Mouse (Mus musculus): ENCODE measurements around the gene Fam107b. TPM values are rescaled to one million over a fixed set of nuclear protein-coding genes. Genes with fewer than 3 reads are reported as not detected.

Fam107b gene
- polyA plus RNA-seq, 1 experiment from 2014 or later: 56.7 TPM

DNA sequence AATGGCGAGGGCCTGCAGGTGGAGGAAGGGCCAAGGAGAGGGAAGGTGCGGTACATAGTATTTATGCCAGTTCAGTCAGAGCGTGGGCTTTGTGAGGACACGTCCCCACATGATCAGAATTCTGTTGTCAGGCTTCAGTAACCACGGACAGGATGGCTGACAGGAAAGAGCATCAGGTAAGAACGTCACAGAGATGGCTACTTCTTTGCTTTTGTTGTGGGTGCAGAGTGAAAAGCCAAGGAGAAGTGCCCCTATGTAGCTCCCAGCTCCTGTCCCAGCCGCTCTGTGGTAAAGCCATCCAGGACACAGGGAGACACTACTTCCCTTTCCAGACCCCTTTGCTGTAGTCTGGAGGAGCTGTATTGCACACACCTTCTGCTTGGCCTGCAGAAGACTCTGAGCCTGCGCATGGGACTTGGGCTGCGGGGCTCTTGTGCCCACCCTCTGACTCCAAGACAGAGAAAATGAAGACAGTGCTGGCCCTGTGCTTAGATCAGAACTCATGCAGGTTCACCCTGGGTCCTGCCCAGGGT lies 199.6 kb downstream of the Fam107b start:
- Histone ChIP-seq H3K4me3 (ENCODE audit: low read depth, low read length) (no peak overlapping the region), H3K9me3 (ENCODE audit: control insufficient read depth, low read length) (no peaks in the 10 kb centered on the region), H3K9ac (ENCODE audit: low read length) (no peak overlapping the region), H3K4me2 (ENCODE audit: low read depth, low read length, severe bottlenecking) (no peak overlapping the region), H3K36me3 (ENCODE audit: control insufficient read depth, insufficient read depth, low read length) (no peaks in the 10 kb centered on the region), H3K27me3 (ENCODE audit: control insufficient read depth, insufficient read depth, low read length) (no peaks in the 10 kb centered on the region), H3K4me1 (replicated peaks; ENCODE audit: control insufficient read depth, insufficient read depth, low read length) (no peaks in the 10 kb centered on the region), H3K27ac (ENCODE audit: low read depth, low read length) (no peak overlapping the region)
- ATAC-seq (replicated peaks; ENCODE audit: low FRiP score): no peak
- DNase-seq (ENCODE audit: low spot score): no peak
- WGBS: 85% methylated on average over 9 of the region's 9 CpGs

DNA sequence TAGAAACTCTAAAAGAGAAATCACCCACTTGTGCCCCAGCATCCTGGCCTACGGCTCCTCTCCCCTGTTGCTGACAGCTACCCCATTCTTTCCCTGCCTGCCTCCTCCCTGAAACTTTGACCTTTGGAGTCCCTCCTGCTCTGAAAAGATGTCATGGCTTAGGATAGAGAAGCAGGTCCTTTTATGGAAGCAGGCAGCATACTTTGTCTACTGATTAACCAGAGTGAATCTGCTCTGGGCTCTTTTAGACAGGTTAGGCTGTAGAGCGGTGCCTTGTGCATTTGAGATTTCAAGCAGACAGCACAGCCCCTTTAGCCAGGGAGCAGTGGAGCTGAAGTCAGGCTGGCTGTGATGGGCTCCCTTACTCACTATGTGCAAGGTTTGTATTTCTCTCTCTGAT lies 200.1 kb downstream of the Fam107b start:
- no peak overlapping the region for H3K4me2 ChIP-seq (ENCODE audit: low read depth, low read length, severe bottlenecking)
- H3K9me3 ChIP-seq (ENCODE audit: control insufficient read depth, low read length): no peaks in the 10 kb centered on the region
- no peak for ATAC-seq (replicated peaks; ENCODE audit: low FRiP score)
- no peaks in the 10 kb centered on the region for H3K4me1 ChIP-seq (replicated peaks; ENCODE audit: control insufficient read depth, insufficient read depth, low read length)
- no peaks in the 10 kb centered on the region for H3K36me3 ChIP-seq (ENCODE audit: control insufficient read depth, insufficient read depth, low read length)
- H3K27ac ChIP-seq (ENCODE audit: low read depth, low read length): no peak overlapping the region
- DNase-seq (ENCODE audit: low spot score): no peak
- no peak overlapping the region for H3K9ac ChIP-seq (ENCODE audit: low read length)
- H3K27me3 ChIP-seq (ENCODE audit: control insufficient read depth, insufficient read depth, low read length): no peaks in the 10 kb centered on the region
- no peak overlapping the region for H3K4me3 ChIP-seq (ENCODE audit: low read depth, low read length)
- WGBS: 85% methylated on average over 2 of the region's 2 CpGs

DNA sequence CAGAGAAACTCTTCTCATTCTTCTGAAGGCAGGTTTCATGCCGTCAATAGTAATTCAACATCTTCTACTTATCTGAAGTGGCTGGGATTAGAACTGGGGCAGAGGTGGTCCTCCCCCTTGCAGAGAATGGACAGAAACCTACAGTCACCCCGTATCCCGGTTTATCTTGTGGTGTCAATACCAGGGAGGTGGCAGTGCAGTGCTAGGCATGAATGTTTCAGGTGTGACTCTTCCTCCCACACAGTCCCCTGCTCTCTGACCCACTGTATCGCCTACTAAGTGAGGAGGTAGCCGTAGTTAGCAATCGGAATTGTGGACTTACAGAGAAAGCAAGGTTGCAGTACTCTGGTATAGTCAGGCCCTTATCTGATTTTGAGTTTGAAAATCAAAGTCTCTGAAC lies 201.2 kb downstream of the Fam107b start:
- H3K4me2 ChIP-seq (ENCODE audit: low read depth, low read length, severe bottlenecking): no peak overlapping the region
- H3K4me3 ChIP-seq (ENCODE audit: low read depth, low read length): no peak overlapping the region
- DNase-seq (ENCODE audit: low spot score): no peak
- WGBS: 90% methylated on average over 6 of the region's 6 CpGs
- H3K9ac ChIP-seq (ENCODE audit: low read length): no peak overlapping the region
- ATAC-seq (replicated peaks; ENCODE audit: low FRiP score): no peak
- no peaks in the 10 kb centered on the region for H3K36me3 ChIP-seq (ENCODE audit: control insufficient read depth, insufficient read depth, low read length)
- no peak overlapping the region for H3K27ac ChIP-seq (ENCODE audit: low read depth, low read length)
- no peaks in the 10 kb centered on the region for H3K27me3 ChIP-seq (ENCODE audit: control insufficient read depth, insufficient read depth, low read length)
- H3K9me3 ChIP-seq (ENCODE audit: control insufficient read depth, low read length): no peaks in the 10 kb centered on the region
- H3K4me1 ChIP-seq (replicated peaks; ENCODE audit: control insufficient read depth, insufficient read depth, low read length): no peaks in the 10 kb centered on the region

DNA sequence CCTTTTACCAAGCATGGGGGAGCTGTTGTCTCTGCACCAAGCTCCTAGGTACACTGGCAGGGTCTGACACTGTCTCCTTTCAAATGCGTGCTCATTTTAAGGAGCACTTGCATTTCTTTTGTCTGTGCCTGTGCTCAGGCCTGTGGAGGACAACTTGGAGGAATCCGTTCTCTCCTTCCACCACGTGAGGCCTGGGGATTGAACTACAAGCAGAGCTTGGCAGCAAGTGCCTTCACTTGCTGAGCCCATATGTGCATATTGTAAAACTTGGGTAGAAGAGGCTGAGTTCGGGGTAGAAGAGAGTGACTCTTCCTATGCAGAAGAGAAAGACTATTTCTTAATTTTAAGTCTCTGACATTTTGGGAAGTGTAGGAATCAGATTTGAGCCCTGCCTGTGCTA lies 202.8 kb downstream of the Fam107b start:
- no peaks in the 10 kb centered on the region for H3K4me1 ChIP-seq (replicated peaks; ENCODE audit: control insufficient read depth, insufficient read depth, low read length)
- no peak overlapping the region for H3K4me2 ChIP-seq (ENCODE audit: low read depth, low read length, severe bottlenecking)
- H3K9me3 ChIP-seq (ENCODE audit: control insufficient read depth, low read length): no peaks in the 10 kb centered on the region
- DNase-seq (ENCODE audit: low spot score): no peak
- H3K9ac ChIP-seq (ENCODE audit: low read length): no peak overlapping the region
- no peak overlapping the region for H3K27ac ChIP-seq (ENCODE audit: low read depth, low read length)
- no peaks in the 10 kb centered on the region for H3K27me3 ChIP-seq (ENCODE audit: control insufficient read depth, insufficient read depth, low read length)
- 58% methylated on average over 4 of the region's 4 CpGs for WGBS
- no peaks in the 10 kb centered on the region for H3K36me3 ChIP-seq (ENCODE audit: control insufficient read depth, insufficient read depth, low read length)
- ATAC-seq (replicated peaks; ENCODE audit: low FRiP score): no peak
- no peak overlapping the region for H3K4me3 ChIP-seq (ENCODE audit: low read depth, low read length)

DNA sequence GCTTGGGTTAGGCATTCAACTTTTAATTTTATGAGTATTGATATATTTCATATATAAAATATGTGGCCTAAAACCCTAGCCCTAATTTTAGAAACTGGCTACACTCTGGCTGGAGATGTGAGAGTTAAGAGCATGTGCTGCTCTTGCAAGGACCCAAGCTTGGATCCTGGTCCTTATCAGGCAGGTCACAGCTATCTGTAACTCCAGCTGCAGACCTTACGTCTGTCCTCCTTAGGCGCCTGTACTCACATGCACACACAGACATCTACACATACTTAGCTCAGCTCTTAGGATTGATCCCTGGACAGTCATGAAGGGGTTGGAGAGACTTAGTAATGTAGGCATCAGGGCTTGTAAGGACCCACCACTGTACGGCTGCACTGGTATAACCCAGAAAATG lies 205.3 kb downstream of the Fam107b start:
- Histone ChIP-seq H3K4me1 (replicated peaks; ENCODE audit: control insufficient read depth, insufficient read depth, low read length) (no peaks in the 10 kb centered on the region), H3K4me2 (ENCODE audit: low read depth, low read length, severe bottlenecking) (no peak overlapping the region), H3K27me3 (ENCODE audit: control insufficient read depth, insufficient read depth, low read length) (no peaks in the 10 kb centered on the region), H3K4me3 (ENCODE audit: low read depth, low read length) (no peak overlapping the region), H3K9ac (ENCODE audit: low read length) (no peak overlapping the region), H3K27ac (ENCODE audit: low read depth, low read length) (no peak overlapping the region), H3K36me3 (ENCODE audit: control insufficient read depth, insufficient read depth, low read length) (no peaks in the 10 kb centered on the region), H3K9me3 (ENCODE audit: control insufficient read depth, low read length) (no peaks in the 10 kb centered on the region)
- 89% methylated on average over 3 of the region's 3 CpGs for WGBS
- ATAC-seq (replicated peaks; ENCODE audit: low FRiP score): no peak
- no peak for DNase-seq (ENCODE audit: low spot score)

DNA sequence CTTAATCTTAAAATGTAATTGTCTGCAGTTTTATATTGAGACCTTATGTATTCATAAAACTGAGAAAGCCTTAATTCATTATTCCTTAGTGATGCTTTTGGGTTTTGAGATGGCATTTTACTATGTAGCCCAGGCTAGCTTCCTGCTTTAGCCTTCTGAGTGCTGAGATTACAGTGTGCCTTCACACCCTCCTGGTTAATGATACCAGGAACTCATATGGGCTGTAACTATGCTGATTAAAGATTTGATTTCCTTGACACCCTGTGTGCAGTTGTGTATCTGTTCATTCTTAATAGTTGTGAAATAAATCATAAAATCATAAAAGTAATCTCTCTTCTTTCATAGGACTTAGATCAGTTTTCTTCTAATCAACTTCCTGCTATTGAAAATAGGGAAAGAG lies 205.8 kb downstream of the Fam107b start:
- no peaks in the 10 kb centered on the region for H3K9me3 ChIP-seq (ENCODE audit: control insufficient read depth, low read length)
- no peak overlapping the region for H3K4me2 ChIP-seq (ENCODE audit: low read depth, low read length, severe bottlenecking)
- H3K36me3 ChIP-seq (ENCODE audit: control insufficient read depth, insufficient read depth, low read length): no peaks in the 10 kb centered on the region
- H3K4me1 ChIP-seq (replicated peaks; ENCODE audit: control insufficient read depth, insufficient read depth, low read length): no peaks in the 10 kb centered on the region
- H3K27ac ChIP-seq (ENCODE audit: low read depth, low read length): no peak overlapping the region
- no peaks in the 10 kb centered on the region for H3K27me3 ChIP-seq (ENCODE audit: control insufficient read depth, insufficient read depth, low read length)
- ATAC-seq (replicated peaks; ENCODE audit: low FRiP score) (no peak), DNase-seq (ENCODE audit: low spot score) (no peak)
- H3K4me3 ChIP-seq (ENCODE audit: low read depth, low read length): no peak overlapping the region
- no peak overlapping the region for H3K9ac ChIP-seq (ENCODE audit: low read length)

DNA sequence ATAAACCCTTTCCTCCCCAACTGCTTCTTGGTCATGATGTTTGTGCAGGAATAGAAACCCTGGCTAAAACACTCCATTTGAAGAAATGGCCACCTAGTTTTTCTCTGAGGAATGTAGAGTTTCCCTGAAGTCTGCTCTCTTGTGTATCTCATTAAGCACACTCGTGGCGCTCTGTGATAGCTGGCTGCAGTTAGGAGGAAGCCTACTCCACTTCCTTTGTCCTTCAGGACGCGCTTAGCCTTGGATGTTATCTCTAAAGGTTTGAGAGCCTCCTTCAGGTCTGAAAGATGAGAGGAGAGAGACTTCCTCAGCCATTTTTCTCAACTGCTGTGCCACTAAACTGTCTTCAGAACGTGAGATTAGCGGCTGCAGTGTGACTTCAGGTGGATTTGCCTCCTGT lies 207.4 kb downstream of the Fam107b start:
- no peak overlapping the region for H3K27ac ChIP-seq (ENCODE audit: low read depth, low read length)
- no peak overlapping the region for H3K4me3 ChIP-seq (ENCODE audit: low read depth, low read length)
- DNase-seq (ENCODE audit: low spot score): no peak
- H3K4me2 ChIP-seq (ENCODE audit: low read depth, low read length, severe bottlenecking): no peak overlapping the region
- no peaks in the 10 kb centered on the region for H3K27me3 ChIP-seq (ENCODE audit: control insufficient read depth, insufficient read depth, low read length)
- H3K4me1 ChIP-seq (replicated peaks; ENCODE audit: control insufficient read depth, insufficient read depth, low read length): no peaks in the 10 kb centered on the region
- H3K9me3 ChIP-seq (ENCODE audit: control insufficient read depth, low read length): no peaks in the 10 kb centered on the region
- no peak overlapping the region for H3K9ac ChIP-seq (ENCODE audit: low read length)
- 90% methylated on average over 6 of the region's 6 CpGs for WGBS
- no peak for ATAC-seq (replicated peaks; ENCODE audit: low FRiP score)
- no peaks in the 10 kb centered on the region for H3K36me3 ChIP-seq (ENCODE audit: control insufficient read depth, insufficient read depth, low read length)

DNA sequence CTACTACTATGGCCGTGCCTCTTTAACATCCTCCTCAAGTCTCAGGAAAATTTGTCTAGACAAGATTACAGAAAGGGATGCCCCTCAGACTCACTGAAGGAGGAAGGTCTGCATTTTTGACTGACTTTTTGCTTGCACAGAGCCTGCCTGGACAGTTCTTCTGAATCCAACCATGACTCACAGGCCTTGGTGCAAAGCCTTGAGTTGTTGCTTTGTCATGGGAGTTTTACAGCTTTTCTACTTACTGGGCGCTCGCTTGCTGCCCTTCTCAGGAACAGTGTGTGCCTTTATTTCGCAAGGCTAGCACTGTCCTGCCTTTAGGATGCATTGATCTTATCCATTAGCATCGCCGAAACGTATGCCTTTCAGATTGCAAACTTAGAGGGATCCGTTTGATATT lies 215.3 kb downstream of the Fam107b start:
- Histone ChIP-seq H3K4me2 (ENCODE audit: low read depth, low read length, severe bottlenecking) (no peak overlapping the region), H3K27ac (ENCODE audit: low read depth, low read length) (no peak overlapping the region), H3K9me3 (ENCODE audit: control insufficient read depth, low read length) (no peaks in the 10 kb centered on the region), H3K27me3 (ENCODE audit: control insufficient read depth, insufficient read depth, low read length) (no peaks in the 10 kb centered on the region), H3K4me1 (replicated peaks; ENCODE audit: control insufficient read depth, insufficient read depth, low read length) (no peaks in the 10 kb centered on the region), H3K36me3 (ENCODE audit: control insufficient read depth, insufficient read depth, low read length) (no peaks in the 10 kb centered on the region), H3K9ac (ENCODE audit: low read length) (no peak overlapping the region), H3K4me3 (ENCODE audit: low read depth, low read length) (no peak overlapping the region)
- ATAC-seq (replicated peaks; ENCODE audit: low FRiP score) (no peak), DNase-seq (ENCODE audit: low spot score) (no peak)
- 90% methylated on average over 8 of the region's 8 CpGs for WGBS

DNA sequence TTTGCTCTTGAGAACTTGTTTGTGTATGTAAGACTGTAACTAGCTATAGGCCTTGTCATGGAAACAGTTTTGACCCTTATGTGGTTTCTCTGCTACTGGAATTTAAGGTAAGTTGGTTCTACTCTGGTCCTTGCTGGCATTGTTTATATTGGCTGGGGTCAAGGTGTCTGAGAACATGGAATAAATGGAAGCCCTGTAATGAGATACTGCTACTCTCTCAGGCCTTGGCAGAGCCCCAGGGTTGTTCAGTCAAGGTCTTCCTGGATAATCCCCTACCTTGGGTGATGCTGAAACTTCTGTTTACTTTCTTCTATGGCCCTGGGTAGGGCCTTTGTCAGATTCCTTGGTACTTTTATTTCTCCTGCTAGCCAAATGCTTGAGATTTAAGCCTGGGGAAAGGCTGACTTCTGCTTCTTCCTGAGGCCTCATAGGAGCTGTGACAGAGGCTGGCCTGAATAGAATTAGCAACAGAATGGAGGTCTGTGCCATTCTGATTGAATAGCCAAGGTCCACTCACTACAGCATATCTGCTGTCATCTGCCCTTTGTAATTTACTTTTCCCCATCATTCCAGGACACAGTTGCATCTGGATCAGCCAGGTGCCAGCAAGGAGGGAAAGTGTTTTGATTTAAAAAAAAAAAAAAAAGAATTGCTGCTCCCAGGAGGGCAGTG lies 217.6 kb downstream of the Fam107b start:
- Histone ChIP-seq H3K4me1 (replicated peaks; ENCODE audit: control insufficient read depth, insufficient read depth, low read length) (no peaks in the 10 kb centered on the region), H3K36me3 (ENCODE audit: control insufficient read depth, insufficient read depth, low read length) (no peaks in the 10 kb centered on the region), H3K27ac (ENCODE audit: low read depth, low read length) (no peak overlapping the region), H3K27me3 (ENCODE audit: control insufficient read depth, insufficient read depth, low read length) (no peaks in the 10 kb centered on the region), H3K9me3 (ENCODE audit: control insufficient read depth, low read length) (no peaks in the 10 kb centered on the region), H3K9ac (ENCODE audit: low read length) (no peak overlapping the region), H3K4me2 (ENCODE audit: low read depth, low read length, severe bottlenecking) (no peak overlapping the region), H3K4me3 (ENCODE audit: low read depth, low read length) (no peak overlapping the region)
- ATAC-seq (replicated peaks; ENCODE audit: low FRiP score) (no peak), DNase-seq (ENCODE audit: low spot score) (no peak)
